Mouse (Mus musculus) regulatory T cell (primary cell): ENCODE results near the gene Wdr95.

Experiments
- in situ Hi-C: fragments of 300-600 bp; cut with MboI, MseI; formaldehyde crosslinking; loops from one replicate; pipeline ENCODE4 v1.15.1; 2025; ENCODE audit warnings: high pct_unique_total_duplicates

Wdr95 gene

DNA sequence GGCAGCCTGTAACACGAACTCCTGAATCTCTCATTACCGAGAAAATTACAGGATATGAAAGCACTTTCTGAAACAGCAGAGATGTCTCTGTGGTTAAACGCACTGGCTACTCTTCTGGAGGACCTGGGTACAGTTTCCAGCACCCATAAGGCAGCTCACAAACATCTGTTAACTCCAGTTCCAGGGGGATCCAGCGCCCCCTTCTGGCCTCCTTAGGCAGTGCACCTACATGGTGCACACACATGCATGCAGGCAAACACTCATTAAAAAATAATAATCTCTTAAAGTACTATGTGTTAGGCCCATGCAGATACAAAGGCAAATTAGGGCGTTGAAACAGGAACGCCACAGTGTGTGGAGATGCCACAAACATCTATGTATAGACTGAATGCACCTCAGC, 132.9 kb downstream of the Wdr95 start:
- in situ Hi-C loops, result no loop called here
